Mouse (Mus musculus): ENCODE measurements around the gene Gm10295. TPM values are rescaled to one million over a fixed set of nuclear protein-coding genes. Genes with fewer than 3 reads are reported as not detected.

Gene Gm10295
- total and polyA plus RNA-seq, 2 experiments from 2014 or later, result not detected

DNA sequence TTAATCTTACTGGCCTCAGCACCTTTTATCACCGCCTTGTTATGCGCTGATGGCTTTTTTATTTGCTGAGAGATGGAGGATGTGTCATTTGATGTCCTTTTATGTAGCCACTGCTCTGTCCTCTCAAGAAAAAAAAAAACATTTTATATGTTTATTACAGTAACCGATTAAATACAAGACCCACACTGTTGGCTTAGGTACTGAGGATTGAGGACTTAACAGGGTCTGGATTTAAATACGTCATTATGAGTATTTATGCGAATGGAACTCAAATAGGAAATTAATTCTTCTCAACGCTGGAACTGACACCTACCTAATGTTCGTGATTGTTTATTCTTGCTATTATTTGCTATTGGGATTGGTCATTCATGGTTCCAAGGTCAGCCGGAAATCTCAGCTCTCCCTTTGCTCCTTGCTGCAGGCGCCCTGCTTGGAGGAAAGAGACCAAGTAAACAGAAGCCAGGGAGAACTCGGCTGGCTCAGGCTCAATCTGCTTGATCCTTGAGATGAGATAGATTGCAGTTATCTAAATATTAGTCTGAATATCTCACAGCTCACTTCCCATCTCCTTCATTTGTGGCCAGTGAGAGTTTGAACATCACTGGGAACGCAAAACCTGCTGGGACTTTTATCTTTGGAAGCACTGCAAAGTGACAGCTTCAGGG, 26.2 kb downstream of the Gm10295 start:
- no peak overlapping the region for H3K9ac ChIP-seq (replicated peaks; ENCODE audit: low read depth, low read length)
- DNase-seq (ENCODE audit: low spot score) (no peak), ATAC-seq (ENCODE audit: insufficient read depth, low read depth) (no peak)
- no peaks in the 10 kb centered on the region for H3K9me3 ChIP-seq (replicated peaks; ENCODE audit: control insufficient read depth, low read length)
- no peaks in the 10 kb centered on the region for H3K4me1 ChIP-seq (ENCODE audit: control insufficient read depth, insufficient read depth)
- no peak overlapping the region for H3K27ac ChIP-seq (ENCODE audit: low read depth)
- H3K27me3 ChIP-seq (ENCODE audit: control insufficient read depth, insufficient read depth, low read length), result no peaks in the 10 kb centered on the region
- 67% methylated on average over 11 of the region's 11 CpGs for WGBS
- no peaks in the 10 kb centered on the region for H3K36me3 ChIP-seq (replicated peaks; ENCODE audit: control insufficient read depth, insufficient read depth, low read length)
- TF ChIP-seq CTCF (IDR thresholded peaks at IDR 0.05; ENCODE audit: low read depth) (no peak), EP300 (IDR thresholded peaks at IDR 0.05; ENCODE audit: low read depth) (no peak)
- H3K4me2 ChIP-seq (ENCODE audit: low read depth, low read length), result no peak overlapping the region
- no peak overlapping the region for H3K4me3 ChIP-seq (ENCODE audit: low read depth, low read length)

DNA sequence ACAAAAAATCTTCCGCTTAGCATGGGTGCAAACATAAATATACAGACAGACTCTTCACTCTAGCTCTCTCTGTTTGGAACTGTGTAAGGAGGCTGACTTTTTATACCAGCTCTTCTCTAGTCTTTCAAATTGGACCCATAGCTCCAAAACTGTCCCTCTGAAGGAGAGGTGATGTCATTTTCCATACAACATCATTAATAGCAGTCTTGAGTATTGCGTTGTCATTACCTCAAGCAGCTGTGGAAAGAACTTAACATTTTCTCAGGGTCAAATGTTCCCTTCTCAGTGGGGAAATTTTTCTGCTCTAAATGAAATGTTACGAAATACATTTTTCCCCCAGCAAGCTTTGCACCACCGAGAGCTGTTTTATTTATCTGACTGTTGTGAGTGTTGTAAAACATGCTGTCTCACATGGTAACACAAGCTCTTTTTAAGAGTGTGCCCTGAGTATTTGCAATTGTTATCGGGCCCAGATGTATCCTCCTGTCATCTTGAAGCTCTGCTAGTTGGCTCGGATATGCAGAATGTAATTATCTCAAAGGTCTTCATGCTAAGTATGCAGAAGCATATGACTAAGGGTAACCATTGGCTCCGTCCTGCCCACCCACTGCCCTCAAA, 38.0 kb downstream of the Gm10295 start:
- H3K9me3 ChIP-seq (replicated peaks; ENCODE audit: control insufficient read depth, low read length), result no peaks in the 10 kb centered on the region

GRCm38 (mm10) chr7:71312375-71312774, 38.9 kb downstream of the Gm10295 start:
- H3K4me2 ChIP-seq (ENCODE audit: low read depth, low read length), result no peak overlapping the region
- no peaks in the 10 kb centered on the region for H3K9me3 ChIP-seq (replicated peaks; ENCODE audit: control insufficient read depth, low read length)
- no peak overlapping the region for H3K9ac ChIP-seq (replicated peaks; ENCODE audit: low read depth, low read length)
- no peak for DNase-seq (ENCODE audit: low spot score)
- ATAC-seq (ENCODE audit: insufficient read depth, low read depth), result no peak
- no peaks in the 10 kb centered on the region for H3K36me3 ChIP-seq (replicated peaks; ENCODE audit: control insufficient read depth, insufficient read depth, low read length)
- no peak for TF ChIP-seq EP300 (IDR thresholded peaks at IDR 0.05; ENCODE audit: low read depth)
- WGBS, result 54% methylated on average over 3 of the region's 3 CpGs
- H3K27ac ChIP-seq (ENCODE audit: low read depth), result peak overlapping the region; percentile 57; the same call in 1 of the 2 replicates
- H3K27me3 ChIP-seq (ENCODE audit: control insufficient read depth, insufficient read depth, low read length), result no peaks in the 10 kb centered on the region
- H3K4me1 ChIP-seq (ENCODE audit: control insufficient read depth, insufficient read depth), result no peaks in the 10 kb centered on the region
- H3K4me3 ChIP-seq (ENCODE audit: low read depth, low read length), result no peak overlapping the region

More for the DNA sequence above, 38.0 kb downstream of the Gm10295 start:
- 0 out of 2 replicates have a peak overlapping the region, but pooled peaks have one; percentile 57 for H3K27ac ChIP-seq (ENCODE audit: low read depth)
- no peaks in the 10 kb centered on the region for H3K36me3 ChIP-seq (replicated peaks; ENCODE audit: control insufficient read depth, insufficient read depth, low read length)
- ATAC-seq (ENCODE audit: insufficient read depth, low read depth), result no peak
- no peak overlapping the region for H3K4me3 ChIP-seq (ENCODE audit: low read depth, low read length)
- H3K4me1 ChIP-seq (ENCODE audit: control insufficient read depth, insufficient read depth), result no peaks in the 10 kb centered on the region
- WGBS, result 59% methylated on average over 7 of the region's 7 CpGs
- TF ChIP-seq CTCF (IDR thresholded peaks at IDR 0.05; ENCODE audit: low read depth), result no peak
- TF ChIP-seq EP300 (IDR thresholded peaks at IDR 0.05; ENCODE audit: low read depth), result no peak
- DNase-seq (ENCODE audit: low spot score), result no peak
- H3K9ac ChIP-seq (replicated peaks; ENCODE audit: low read depth, low read length), result no peak overlapping the region
- no peaks in the 10 kb centered on the region for H3K27me3 ChIP-seq (ENCODE audit: control insufficient read depth, insufficient read depth, low read length)
- H3K4me2 ChIP-seq (ENCODE audit: low read depth, low read length), result no peak overlapping the region

DNA sequence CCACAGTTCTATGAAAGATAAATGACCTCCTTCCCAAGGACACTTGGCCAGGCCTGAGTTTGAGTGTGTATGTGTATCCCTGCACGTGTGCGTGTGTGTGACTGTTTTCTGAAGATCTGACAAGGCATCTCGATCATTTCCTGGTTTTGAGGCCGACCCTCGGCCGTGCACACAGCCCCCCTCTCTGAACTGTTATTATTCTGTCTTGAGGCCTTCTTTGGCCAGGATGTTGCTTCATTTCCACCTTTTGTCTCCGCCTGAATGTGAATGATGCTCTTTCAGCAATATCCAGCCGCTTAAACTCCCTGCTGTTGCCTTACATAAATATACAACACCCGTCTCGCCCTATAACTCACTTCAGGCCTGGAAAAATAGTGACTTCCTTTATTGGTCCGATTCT, 39.9 kb downstream of the Gm10295 start:
- Histone ChIP-seq H3K4me1 (ENCODE audit: control insufficient read depth, insufficient read depth) (no peaks in the 10 kb centered on the region), H3K9ac (replicated peaks; ENCODE audit: low read depth, low read length) (no peak overlapping the region), H3K4me3 (ENCODE audit: low read depth, low read length) (no peak overlapping the region), H3K27me3 (ENCODE audit: control insufficient read depth, insufficient read depth, low read length) (no peaks in the 10 kb centered on the region), H3K27ac (ENCODE audit: low read depth) (peak overlapping the region; percentile 57), H3K36me3 (replicated peaks; ENCODE audit: control insufficient read depth, insufficient read depth, low read length) (no peaks in the 10 kb centered on the region), H3K4me2 (ENCODE audit: low read depth, low read length) (no peak overlapping the region), H3K9me3 (replicated peaks; ENCODE audit: control insufficient read depth, low read length) (no peaks in the 10 kb centered on the region)
- ATAC-seq (ENCODE audit: insufficient read depth, low read depth) (peak; percentile 84), DNase-seq (ENCODE audit: low spot score) (peak; percentile 72)
- 52% methylated on average over 11 of the region's 11 CpGs for WGBS
- TF ChIP-seq EP300 (IDR thresholded peaks at IDR 0.05; ENCODE audit: low read depth) (peak; percentile 75; the same call in 1 of the 2 replicates), CTCF (IDR thresholded peaks at IDR 0.05; ENCODE audit: low read depth) (no peak)

DNA sequence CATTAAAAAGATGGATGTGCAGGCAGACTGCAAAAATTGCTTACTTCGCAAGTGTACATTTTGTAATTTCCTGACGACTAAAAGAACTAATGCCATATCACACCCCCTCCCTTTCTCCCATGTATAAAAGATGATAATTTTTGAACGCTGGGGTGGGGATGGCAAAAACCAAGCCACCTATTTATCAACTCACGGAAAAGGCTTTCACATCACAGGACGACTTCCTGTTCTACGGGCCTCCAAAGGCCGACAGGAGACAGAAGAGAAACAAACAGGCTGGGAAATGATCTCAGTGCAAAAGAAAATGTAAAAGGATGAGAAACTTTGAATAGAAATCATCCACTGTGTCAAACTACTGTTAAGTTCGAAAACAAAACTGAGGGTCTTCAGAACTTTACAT, 43.2 kb downstream of the Gm10295 start:
- H3K36me3 ChIP-seq (replicated peaks; ENCODE audit: control insufficient read depth, insufficient read depth, low read length), result no peaks in the 10 kb centered on the region
- ATAC-seq (ENCODE audit: insufficient read depth, low read depth), result no peak
- no peaks in the 10 kb centered on the region for H3K4me1 ChIP-seq (ENCODE audit: control insufficient read depth, insufficient read depth)
- 58% methylated on average over 8 of the region's 8 CpGs for WGBS
- TF ChIP-seq EP300 (IDR thresholded peaks at IDR 0.05; ENCODE audit: low read depth) (no peak), CTCF (IDR thresholded peaks at IDR 0.05; ENCODE audit: low read depth) (no peak)
- no peaks in the 10 kb centered on the region for H3K27me3 ChIP-seq (ENCODE audit: control insufficient read depth, insufficient read depth, low read length)
- H3K4me2 ChIP-seq (ENCODE audit: low read depth, low read length), result no peak overlapping the region
- no peak overlapping the region for H3K4me3 ChIP-seq (ENCODE audit: low read depth, low read length)
- no peak overlapping the region for H3K27ac ChIP-seq (ENCODE audit: low read depth)
- no peak overlapping the region for H3K9ac ChIP-seq (replicated peaks; ENCODE audit: low read depth, low read length)
- no peaks in the 10 kb centered on the region for H3K9me3 ChIP-seq (replicated peaks; ENCODE audit: control insufficient read depth, low read length)
- DNase-seq (ENCODE audit: low spot score), result no peak

Measured in heart, postnatal 0 days (tissue).